Mouse (Mus musculus) heart, postnatal 0 days (tissue): ENCODE measurements at regions not wholly inside any gene's neighbourhood (a gene's known extent, or its start where the extent isn't known, plus 50 kb on each side); places are given as distances from the start of the nearest gene placed in this dataset.

Source experiments
- ATAC-seq: fragments of 200-750 bp; cut with Nextera tagmentation; 2 replicates; pipeline ENCODE4 v1.8.0; 2017; ENCODE audit warnings: low read depth, moderate number of reproducible peaks, moderate library complexity; ENCODE audit not compliant: insufficient read depth
- DNase-seq: peaks from one replicate; pipeline ENCODE4 v3.0.0-alpha.2; 2016; ENCODE audit warnings: low spot score
- H3K27ac ChIP-seq: fragments of 300-500 bp; sonication (generic); 2 replicates; pipeline ENCODE4 v1.5.1; 2014; ENCODE audit warnings: low read depth, mild to moderate bottlenecking
- H3K27me3 ChIP-seq: fragments of 300-500 bp; sonication (generic); 2 replicates; pipeline ENCODE4 v1.6.1; 2014; ENCODE audit warnings: low read length, mixed read lengths; ENCODE audit not compliant: control insufficient read depth, insufficient read depth
- H3K36me3 ChIP-seq: fragments of 300-500 bp; sonication (generic); replicated peaks from 2 replicates; pipeline ENCODE4 v1.6.1; 2014; ENCODE audit warnings: low read length, mixed read lengths; ENCODE audit not compliant: control insufficient read depth, insufficient read depth
- H3K4me1 ChIP-seq: fragments of 300-500 bp; sonication (generic); 2 replicates; pipeline ENCODE4 v1.6.1; 2014; ENCODE audit warnings: antibody characterized with exemption; ENCODE audit not compliant: control insufficient read depth, insufficient read depth
- H3K4me2 ChIP-seq: fragments of 300-500 bp; sonication (generic); 2 replicates; pipeline ENCODE4 v1.6.1; 2014; ENCODE audit warnings: low read depth, mild to moderate bottlenecking, low read length, moderate library complexity
- H3K4me3 ChIP-seq: fragments of 300-500 bp; sonication (generic); 2 replicates; pipeline ENCODE4 v1.5.1; 2014; ENCODE audit warnings: low read depth, low read length
- H3K9ac ChIP-seq: fragments of 300-500 bp; sonication (generic); replicated peaks from 2 replicates; pipeline ENCODE4 v1.6.1; 2014; ENCODE audit warnings: low read depth, low read length, mixed read lengths
- H3K9me3 ChIP-seq: fragments of 300-500 bp; sonication (generic); replicated peaks from 2 replicates; pipeline ENCODE4 v1.6.1; 2016; ENCODE audit warnings: low read length; ENCODE audit not compliant: control insufficient read depth
- CTCF ChIP-seq: IDR thresholded peaks from 2 replicates; pipeline ENCODE4 v1.5.1; 2016; ENCODE audit warnings: antibody characterized with exemption, control low read depth, low read depth
- EP300 ChIP-seq: IDR thresholded peaks from 2 replicates; pipeline ENCODE4 v1.6.1; 2016; ENCODE audit warnings: antibody characterized with exemption, low read depth
- WGBS: fragments of 180-500 bp; shearing (Covaris S2); extraction: QIAGEN DNeasy Blood & Tissue Kit; methylation state at CpG from one replicate; pipeline ENCODE4 v1.1.7; 2014; 5-methylcytosine and 5-hydroxymethylcytosine counted together

- DNase-seq, result no peak
- Histone ChIP-seq H3K4me2 (no peak overlapping the region), H3K4me1 (no peaks in the 10 kb centered on the region), H3K27ac (no peak overlapping the region), H3K4me3 (no peak overlapping the region), H3K9me3 (no peaks in the 10 kb centered on the region), H3K9ac (no peak overlapping the region), H3K27me3 (no peaks in the 10 kb centered on the region), H3K36me3 (no peaks in the 10 kb centered on the region)
- no peak for ATAC-seq
- WGBS, result 21% methylated on average over 1 of the region's 1 CpGs
- no peak for TF ChIP-seq EP300
- TF ChIP-seq CTCF, result no peak
Measured at GRCm38 (mm10) chr4:4226209-4226608, 148.9 kb upstream of the Sdr16c6 start.

DNA sequence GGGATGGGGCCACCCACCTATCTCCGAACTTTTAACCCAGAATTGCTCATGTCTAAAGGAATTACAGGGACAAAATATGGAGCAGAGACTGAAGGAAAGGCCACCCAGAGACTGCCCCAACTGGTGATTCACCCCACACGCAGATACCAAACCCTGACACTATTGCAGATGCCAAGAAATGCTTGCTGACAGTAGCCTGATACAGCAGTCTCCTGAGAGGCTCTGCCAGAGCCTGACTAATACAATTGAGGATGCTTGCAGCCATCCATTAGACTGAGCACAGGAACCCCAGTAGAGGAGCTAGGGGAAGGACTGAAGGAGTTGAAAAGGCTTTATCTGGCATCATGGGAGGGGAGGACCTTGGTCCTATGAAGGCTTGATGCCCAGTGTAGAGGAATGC is 142.4 kb upstream of the Sdr16c6 start:
- Histone ChIP-seq H3K9me3 (no peaks in the 10 kb centered on the region), H3K4me3 (no peak overlapping the region), H3K4me1 (no peaks in the 10 kb centered on the region), H3K36me3 (no peaks in the 10 kb centered on the region), H3K27me3 (no peaks in the 10 kb centered on the region), H3K27ac (no peak overlapping the region), H3K4me2 (no peak overlapping the region), H3K9ac (no peak overlapping the region)
- no peak for ATAC-seq
- no peak for DNase-seq
- TF ChIP-seq EP300 (no peak), CTCF (no peak)
- 52% methylated on average over 2 of the region's 2 CpGs for WGBS

DNA sequence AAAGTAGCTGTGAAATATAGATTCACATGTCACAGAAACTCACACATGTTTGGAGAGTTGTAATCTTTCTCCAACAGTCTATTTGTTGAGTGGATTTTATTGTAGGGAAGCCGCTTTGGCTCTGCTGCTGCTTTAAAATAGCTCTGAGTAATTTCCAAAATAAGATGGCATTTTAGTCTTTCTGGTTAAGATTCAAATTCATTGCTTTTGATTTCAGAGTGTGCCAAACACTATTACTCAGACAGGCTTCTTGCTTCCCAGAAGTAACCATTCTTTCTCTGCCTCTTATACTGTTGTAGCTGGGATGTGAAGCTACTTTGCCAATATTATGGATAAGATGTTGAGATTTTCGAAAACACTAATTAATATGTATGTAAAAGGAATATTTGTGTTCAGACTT is 134.6 kb upstream of the Sdr16c6 start:
- no peaks in the 10 kb centered on the region for H3K9me3 ChIP-seq
- ATAC-seq (no peak), DNase-seq (no peak)
- no peaks in the 10 kb centered on the region for H3K4me1 ChIP-seq
- H3K9ac ChIP-seq, result no peak overlapping the region
- no peak for TF ChIP-seq EP300
- TF ChIP-seq CTCF, result no peak
- no peaks in the 10 kb centered on the region for H3K27me3 ChIP-seq
- no peaks in the 10 kb centered on the region for H3K36me3 ChIP-seq
- no peak overlapping the region for H3K27ac ChIP-seq
- no peak overlapping the region for H3K4me3 ChIP-seq
- 74% methylated on average over 2 of the region's 2 CpGs for WGBS
- H3K4me2 ChIP-seq, result no peak overlapping the region

GRCm38 (mm10) chr4:4205158-4205557 is 127.8 kb upstream of the Sdr16c6 start:
- no peak for DNase-seq
- Histone ChIP-seq H3K4me3 (no peak overlapping the region), H3K36me3 (no peaks in the 10 kb centered on the region), H3K27me3 (no peaks in the 10 kb centered on the region), H3K4me2 (no peak overlapping the region), H3K4me1 (no peaks in the 10 kb centered on the region), H3K27ac (no peak overlapping the region), H3K9ac (no peak overlapping the region), H3K9me3 (no peaks in the 10 kb centered on the region)
- TF ChIP-seq CTCF, result no peak
- no peak for TF ChIP-seq EP300
- 36% methylated on average over 1 of the region's 1 CpGs for WGBS
- ATAC-seq, result no peak

DNA sequence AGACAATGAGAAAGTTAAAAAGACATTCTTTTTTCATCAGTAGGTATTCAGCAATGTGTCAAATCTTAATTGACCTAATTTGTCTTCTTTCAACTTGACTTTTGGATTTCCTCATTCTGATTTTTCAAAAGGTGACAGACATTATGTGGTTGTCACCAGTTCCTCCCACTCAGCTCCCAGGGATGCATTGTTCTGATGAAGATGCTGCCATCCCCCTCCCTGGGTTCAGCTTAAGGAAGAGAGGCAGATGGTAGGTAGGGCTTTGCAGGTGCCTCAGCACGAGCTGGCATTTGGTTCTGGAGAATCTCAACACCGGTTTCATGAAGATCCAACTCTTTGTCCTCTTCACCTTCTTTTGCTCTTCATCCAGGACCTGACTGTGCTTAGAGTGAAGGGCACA is 122.0 kb upstream of the Sdr16c6 start:
- H3K4me1 ChIP-seq, result no peaks in the 10 kb centered on the region
- DNase-seq, result no peak
- no peak overlapping the region for H3K27ac ChIP-seq
- H3K4me3 ChIP-seq, result no peak overlapping the region
- no peaks in the 10 kb centered on the region for H3K36me3 ChIP-seq
- H3K27me3 ChIP-seq, result no peaks in the 10 kb centered on the region
- no peak overlapping the region for H3K4me2 ChIP-seq
- H3K9ac ChIP-seq, result no peak overlapping the region
- 56% methylated on average over 2 of the region's 2 CpGs for WGBS
- no peak for TF ChIP-seq EP300
- TF ChIP-seq CTCF, result no peak
- H3K9me3 ChIP-seq, result no peaks in the 10 kb centered on the region
- ATAC-seq, result no peak

DNA sequence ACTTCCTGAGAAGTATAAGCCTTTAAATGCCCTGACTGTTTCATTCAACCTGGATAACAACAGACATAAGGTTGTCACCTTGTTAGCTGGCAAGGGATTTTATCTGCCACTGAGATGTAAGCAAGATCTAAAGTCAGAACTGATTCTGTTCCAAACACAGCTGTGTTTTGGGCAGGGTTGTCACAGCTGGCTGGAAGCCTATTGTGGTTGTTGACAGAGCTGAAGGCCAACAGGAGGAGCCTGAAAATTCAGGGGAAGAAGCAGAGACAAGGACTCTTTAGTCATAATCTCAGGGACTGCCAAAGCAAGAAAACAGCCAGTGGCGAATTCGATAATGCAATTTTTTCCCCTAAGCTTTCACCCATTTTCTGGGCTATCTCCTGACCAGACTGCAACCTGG is 118.5 kb upstream of the Sdr16c6 start:
- whole genome bisulfite sequencing, result 68% methylated on average over 2 of the region's 2 CpGs
- Histone ChIP-seq H3K9ac (no peak overlapping the region), H3K36me3 (no peaks in the 10 kb centered on the region), H3K4me3 (no peak overlapping the region), H3K4me1 (no peaks in the 10 kb centered on the region), H3K4me2 (no peak overlapping the region), H3K27me3 (no peaks in the 10 kb centered on the region), H3K27ac (no peak overlapping the region), H3K9me3 (no peaks in the 10 kb centered on the region)
- DNase-seq (no peak), ATAC-seq (no peak)
- no peak for TF ChIP-seq CTCF
- no peak for TF ChIP-seq EP300
